Mouse (Mus musculus): ENCODE measurements around the gene Fam53b.

Gene Fam53b

GRCm38 (mm10) chr7:132787022-132787421 is 26.7 kb downstream of the Fam53b start:
- DNase-seq, result no peak

GRCm38 (mm10) chr7:132786522-132786921 is 27.2 kb downstream of the Fam53b start:
- DNase-seq, result no peak

DNA sequence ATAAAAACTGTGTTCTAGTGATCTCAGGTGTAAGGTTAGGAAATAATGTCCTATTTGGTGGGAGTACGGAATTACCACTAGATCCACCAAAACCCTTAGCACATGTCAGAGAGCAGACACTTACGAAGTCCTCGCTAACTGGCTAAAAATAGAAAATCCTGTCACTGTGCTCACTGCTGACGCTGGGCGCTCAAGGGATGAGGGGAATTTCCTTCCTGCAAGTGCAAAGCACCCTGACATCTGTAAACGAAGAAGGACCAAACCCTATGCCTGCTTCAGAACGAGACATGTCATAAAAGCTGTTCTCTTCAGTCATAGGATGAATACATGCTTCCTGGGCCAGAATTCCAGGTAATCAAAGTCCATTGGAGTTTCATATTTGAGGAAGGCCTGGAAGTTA is 27.7 kb downstream of the Fam53b start:
- no peak for DNase-seq

GRCm38 (mm10) chr7:132784101-132784500 is 29.6 kb downstream of the Fam53b start:
- no peak for DNase-seq

DNA sequence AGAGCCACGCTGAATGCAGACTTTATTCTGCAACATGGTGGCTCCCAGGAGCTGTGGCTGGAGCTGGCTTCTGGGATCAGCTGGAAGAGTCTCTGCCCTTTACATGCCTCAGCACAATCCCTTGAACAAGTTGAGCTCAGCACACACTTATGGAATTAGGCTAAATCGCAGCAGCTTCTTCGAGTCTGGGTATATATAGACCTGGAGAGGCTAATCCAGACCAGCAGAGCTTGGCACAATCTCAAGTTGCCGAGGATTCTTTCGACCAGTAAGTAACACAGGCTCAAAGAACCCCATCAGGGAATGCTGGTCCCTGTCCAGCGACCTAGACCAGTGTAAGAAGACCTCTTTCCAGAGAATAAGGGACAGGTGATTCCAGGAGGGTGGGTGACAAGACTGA is 31.8 kb downstream of the Fam53b start:
- peak; percentile 13 for DNase-seq

GRCm38 (mm10) chr7:132781130-132781814 is 32.4 kb downstream of the Fam53b start:
- peak; percentile 19 for DNase-seq

DNA sequence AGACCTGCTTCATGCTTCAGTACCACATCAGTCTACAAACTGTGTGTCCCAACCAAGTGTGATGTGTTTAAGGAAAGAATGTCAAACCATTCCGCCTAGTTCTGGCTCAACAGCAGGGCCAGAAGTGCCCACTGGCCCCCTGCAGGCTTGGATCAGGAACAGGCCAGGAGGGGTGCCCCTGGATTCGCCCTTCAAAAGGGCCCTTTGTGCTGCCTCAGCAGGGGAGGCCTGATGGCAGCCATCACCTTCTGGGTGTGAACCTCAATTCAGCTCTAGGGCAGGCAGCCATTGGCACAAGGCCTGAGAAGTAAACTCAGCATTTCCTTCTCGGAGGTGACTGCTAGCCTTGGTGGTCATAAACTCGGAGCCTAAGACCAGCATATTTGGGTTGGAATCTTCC is 33.1 kb downstream of the Fam53b start:
- peak; percentile 10 for DNase-seq

DNA sequence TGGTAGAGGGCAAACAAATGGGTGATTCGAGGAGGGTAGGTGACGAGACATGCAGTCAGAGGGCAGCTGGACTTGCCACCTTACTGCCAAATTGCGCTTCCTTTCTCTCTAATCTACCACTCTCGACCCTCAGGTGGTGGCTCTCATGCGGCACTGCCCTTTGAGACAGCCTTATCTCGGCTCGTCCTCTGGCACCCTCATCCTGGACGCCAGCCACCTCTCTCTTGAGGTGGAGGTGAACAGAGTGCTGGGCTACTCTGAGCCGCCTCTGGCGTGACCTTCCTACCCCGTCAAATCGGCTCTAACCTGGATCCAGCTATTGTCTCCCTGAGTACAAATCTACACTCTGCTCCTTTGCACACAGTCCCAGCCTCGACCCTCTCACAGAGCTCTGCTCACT is 35.1 kb downstream of the Fam53b start:
- no peak for DNase-seq

DNA sequence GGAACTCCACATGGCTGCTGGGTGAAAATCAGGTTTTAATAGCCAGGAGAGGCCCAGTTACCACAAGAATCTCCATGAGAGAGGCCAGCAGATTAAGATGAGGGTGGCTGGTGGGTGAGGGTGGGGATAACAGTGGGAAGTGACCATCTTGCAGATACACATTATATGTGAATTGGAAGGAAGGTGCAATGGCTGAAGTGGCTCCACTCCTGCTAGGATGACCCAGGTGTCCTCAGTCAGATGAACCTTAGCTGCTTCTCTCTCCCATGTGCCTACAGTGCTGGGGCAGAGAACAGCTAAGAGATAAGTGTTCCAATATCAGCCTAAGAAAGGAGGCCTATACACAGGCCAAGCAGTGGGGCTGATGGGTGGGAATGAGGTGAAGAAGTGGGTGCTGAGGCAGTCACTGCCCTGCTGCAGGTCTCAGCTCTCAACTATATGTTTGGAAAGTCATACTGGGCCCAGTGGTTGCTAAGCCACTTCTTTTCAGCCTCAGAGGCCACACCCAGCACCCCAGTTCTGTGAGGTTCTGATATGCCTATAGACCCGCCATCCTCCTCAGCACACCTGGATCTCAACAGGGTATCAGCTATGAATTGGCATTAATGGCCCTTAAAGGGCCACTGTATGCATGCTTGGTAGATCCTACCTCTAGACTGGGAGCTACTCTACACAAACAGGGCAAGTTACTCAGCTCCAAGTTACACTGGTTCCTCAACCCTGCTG is 35.8 kb downstream of the Fam53b start:
- no peak for DNase-seq

DNA sequence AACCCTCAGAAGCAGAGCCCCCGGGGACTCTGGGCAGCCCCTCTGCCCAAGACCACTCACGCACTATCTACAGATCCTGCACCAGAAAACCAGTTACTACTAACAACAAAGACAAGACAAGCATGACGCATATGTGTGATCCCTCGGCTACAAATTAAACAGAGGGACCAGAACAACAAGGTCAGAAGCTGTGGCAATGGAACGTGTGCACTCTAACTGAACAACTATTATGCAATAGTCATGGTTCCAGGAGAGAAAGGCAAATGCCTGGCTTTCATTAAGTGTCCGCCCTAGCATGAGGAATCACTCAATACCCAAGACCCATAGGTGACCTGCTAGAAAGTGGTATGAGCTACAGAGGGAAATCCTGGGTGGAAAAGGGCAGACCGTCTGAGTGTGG is 36.6 kb downstream of the Fam53b start:
- no peak for DNase-seq

- no peak for DNase-seq
Observed at GRCm38 (mm10) chr7:132776338-132777111, 37.2 kb downstream of the Fam53b start.

DNA sequence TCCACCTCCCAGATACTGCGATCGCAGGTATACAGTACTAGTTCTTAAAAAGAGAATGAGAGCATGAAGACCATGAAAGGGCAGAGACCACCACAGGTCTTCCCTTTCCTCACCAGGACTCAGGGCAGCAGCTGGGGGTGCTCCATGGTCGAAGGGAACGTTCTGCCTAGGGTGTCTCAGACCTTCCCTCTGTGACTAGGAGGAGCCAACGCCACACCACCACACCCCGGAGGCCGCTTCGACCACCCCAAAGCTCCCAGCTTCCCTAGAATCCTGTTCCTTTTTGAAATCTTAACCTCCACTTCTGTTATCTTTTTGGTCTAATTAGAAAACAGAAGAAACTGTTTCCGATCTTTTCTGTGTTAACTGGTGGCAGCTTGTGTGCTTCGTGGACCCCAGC is 37.8 kb downstream of the Fam53b start:
- no peak for DNase-seq

GRCm38 (mm10) chr7:132775333-132775732 is 38.4 kb downstream of the Fam53b start:
- DNase-seq, result no peak

GRCm38 (mm10) chr7:132773011-132773705 is 40.5 kb downstream of the Fam53b start:
- DNase-seq, result no peak

GRCm38 (mm10) chr7:132772440-132772839 is 41.2 kb downstream of the Fam53b start:
- DNase-seq, result no peak

- DNase-seq, result no peak
Observed at GRCm38 (mm10) chr7:132768498-132769344, 45.0 kb downstream of the Fam53b start.

DNA sequence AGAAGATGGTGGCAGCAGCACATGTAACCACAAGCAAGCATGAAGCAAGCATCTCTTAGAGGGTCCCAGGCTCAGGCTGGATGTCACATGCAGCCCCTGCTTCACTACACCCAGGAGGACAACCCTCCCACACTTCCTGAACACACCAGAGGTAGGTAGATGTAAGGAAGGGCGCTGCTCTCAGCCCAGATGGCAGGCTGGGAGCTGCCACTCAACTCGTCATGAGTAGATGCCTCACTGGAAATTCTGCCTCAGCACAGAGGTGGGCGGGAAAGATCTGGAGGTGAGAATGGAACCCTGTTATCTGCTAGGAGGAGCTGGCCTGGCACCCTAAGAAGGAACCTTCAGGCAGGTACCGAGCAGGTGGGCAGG is 45.7 kb downstream of the Fam53b start:
- no peak for DNase-seq

DNA sequence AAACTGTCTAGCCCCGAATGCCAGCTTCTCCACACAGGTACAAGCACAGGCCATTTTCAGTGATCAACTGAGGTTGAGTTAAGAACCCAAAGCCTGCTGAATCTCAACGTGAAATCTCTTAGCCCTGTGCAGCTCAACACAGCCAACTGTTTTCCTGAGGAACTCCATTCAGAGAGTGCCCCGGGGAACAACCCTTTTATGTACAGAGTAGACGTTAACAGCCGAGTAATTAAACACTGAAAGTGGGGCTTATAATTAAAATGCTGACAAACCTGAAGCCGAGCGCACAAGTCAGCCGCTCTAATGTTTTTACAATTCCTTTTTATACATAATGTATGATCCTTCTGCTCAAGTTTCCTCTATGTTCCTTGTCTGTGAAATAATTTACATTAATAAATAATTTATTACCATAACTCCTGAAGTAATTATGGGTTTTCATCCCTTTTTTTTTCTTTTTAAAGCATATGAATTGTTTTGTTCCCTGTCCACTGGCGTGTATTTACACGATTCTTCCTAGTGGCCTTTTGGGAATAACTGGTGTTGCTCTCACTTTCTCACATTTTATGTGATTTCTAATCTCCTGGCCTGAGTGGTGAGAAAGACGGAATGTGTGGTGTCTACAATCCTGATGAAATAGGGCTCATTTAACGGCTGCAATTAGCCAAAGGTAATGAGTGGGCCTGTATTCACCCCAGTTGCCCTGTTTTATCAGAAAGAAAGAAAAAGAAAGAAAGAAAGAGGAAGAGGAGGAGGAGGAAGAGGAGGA is 46.3 kb downstream of the Fam53b start:
- no peak for DNase-seq

GRCm38 (mm10) chr7:132766235-132766871 is 47.3 kb downstream of the Fam53b start:
- DNase-seq, result no peak

- DNase-seq, result no peak
Observed at GRCm38 (mm10) chr7:132765629-132766186, 48.0 kb downstream of the Fam53b start.

Data from right cerebral cortex, postnatal 4 days (tissue).